Mouse (Mus musculus) heart, embryonic 14.5 days (tissue): ENCODE results near the gene Gm17428. TPM values are rescaled to one million over a fixed set of nuclear protein-coding genes. Genes with fewer than 3 reads are reported as not detected.
"Not testable (repeated sequence)": the region's sequence is repeated elsewhere in the genome, so short reads cannot be mapped to it uniquely, and the experiment has no call there.

ENCODE experiments used
- ATAC-seq: fragments of 200-750 bp; cut with Nextera tagmentation; 2 replicates; pipeline ENCODE4 v1.8.0; 2017; ENCODE audit warnings: low read depth, moderate TSS enrichment; ENCODE audit not compliant: insufficient number of reproducible peaks, insufficient read depth, low FRiP score
- H3K27ac ChIP-seq, 2 experiments: fragments of 200-500 bp in 1 of 2; fragments of 300-500 bp in 1 of 2; sonication (generic) in 1 of 2; replicated peaks in 1 of 2; 2 replicates each; pipeline ENCODE4 v1.5.1; 2012 to 2014; ENCODE audit warnings: low read depth in 2 of 2, low read length in 2 of 2, control low read depth in 1 of 2, mild to moderate bottlenecking in 1 of 2, mixed read lengths in 1 of 2; ENCODE audit not compliant: control insufficient read depth in 1 of 2, insufficient read depth in 1 of 2
- H3K27me3 ChIP-seq: fragments of 300-500 bp; sonication (generic); 2 replicates; pipeline ENCODE4 v1.6.1; 2014; ENCODE audit warnings: mild to moderate bottlenecking, low read length, control low read depth; ENCODE audit not compliant: control insufficient read depth, insufficient read depth
- H3K36me3 ChIP-seq: fragments of 300-500 bp; sonication (generic); 2 replicates; pipeline ENCODE4 v1.6.1; 2014; ENCODE audit warnings: mild to moderate bottlenecking, control low read depth, low read length, mixed read lengths; ENCODE audit not compliant: control insufficient read depth, insufficient read depth
- H3K4me1 ChIP-seq, 2 experiments: fragments of 200-500 bp in 1 of 2; fragments of 300-500 bp in 1 of 2; sonication (generic) in 1 of 2; 2 replicates each; pipeline ENCODE4 v1.6.1; 2012 to 2014; ENCODE audit warnings: low read length in 2 of 2, control low read depth in 1 of 2, mixed read lengths in 1 of 2; ENCODE audit not compliant: control insufficient read depth in 2 of 2, insufficient read depth in 2 of 2
- H3K4me2 ChIP-seq: fragments of 300-500 bp; sonication (generic); 2 replicates; pipeline ENCODE4 v1.6.1; 2014; ENCODE audit warnings: mild to moderate bottlenecking, low read length
- H3K4me3 ChIP-seq, 2 experiments: fragments of 200-500 bp in 1 of 2; fragments of 300-500 bp in 1 of 2; sonication (generic) in 1 of 2; 2 replicates each; pipeline ENCODE4 v1.5.1; 2012 to 2014; ENCODE audit warnings: low read length in 2 of 2, mild to moderate bottlenecking in 2 of 2, control low read depth in 1 of 2, low read depth in 1 of 2, moderate library complexity in 1 of 2; ENCODE audit not compliant: control insufficient read depth in 1 of 2, insufficient read depth in 1 of 2
- H3K9ac ChIP-seq: fragments of 300-500 bp; sonication (generic); 2 replicates; pipeline ENCODE4 v1.6.1; 2014; ENCODE audit warnings: mild to moderate bottlenecking, low read length
- H3K9me3 ChIP-seq: fragments of 300-500 bp; sonication (generic); 2 replicates; pipeline ENCODE4 v1.6.1; 2016; ENCODE audit warnings: low read length, control low read depth; ENCODE audit not compliant: control insufficient read depth
- WGBS: fragments of 180-500 bp; shearing (Covaris S2); extraction: QIAGEN DNeasy Blood & Tissue Kit; methylation state at CpG from one replicate; pipeline ENCODE4 v1.1.7; 2014; 5-methylcytosine and 5-hydroxymethylcytosine counted together
- polyA plus RNA-seq: library from polyadenylated mRNA; unstranded; fragments of >200 nt; fragmentation: Nextera tagmentation; extraction: Ambion mirVana; gene quantifications from 2 replicates; pipeline ENCODE4 v1.2.1, GENCODE M21; 2014

The Gm17428 gene
- polyA plus RNA-seq, 1 experiment from 2014 or later = not detected

DNA sequence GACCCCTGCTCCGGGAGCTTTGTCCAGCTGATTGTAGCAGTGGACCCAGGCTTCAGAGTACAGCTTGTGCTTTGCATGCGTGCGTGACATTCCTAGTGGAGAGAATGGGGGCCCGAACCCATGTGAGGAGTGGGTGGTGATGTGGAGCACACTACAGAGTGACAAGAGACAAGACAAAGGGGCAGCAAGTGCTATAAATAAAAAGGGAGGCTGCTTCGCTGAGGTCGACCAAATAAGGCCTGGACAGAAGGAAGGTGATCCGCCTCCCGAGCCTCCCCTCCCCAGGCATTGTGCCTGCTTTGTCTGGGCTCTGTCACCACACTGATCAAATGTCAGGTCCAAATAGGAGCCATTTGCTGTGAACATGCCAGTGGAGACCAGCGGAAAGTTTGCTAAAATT, 20.1 kb downstream of the Gm17428 start:
- Histone ChIP-seq H3K9me3 (peaks cover 3% of the 10 kb centered on the region; the same call in 1 of the 2 replicates), H3K4me2 (peak overlapping the region; percentile 73), H3K27me3 (no peaks in the 10 kb centered on the region), H3K4me3 (peak overlapping the region; percentile 21 to 27), H3K36me3 (peaks cover 21% of the 10 kb centered on the region), H3K4me1 (peaks cover 29 to 32% of the 10 kb centered on the region in 2 experiments), H3K27ac (peak overlapping the region; percentile 99 to 100), H3K9ac (peak overlapping the region; percentile 100)
- peak; percentile 77 for ATAC-seq
- WGBS = 27% methylated on average over 9 of the region's 9 CpGs

DNA sequence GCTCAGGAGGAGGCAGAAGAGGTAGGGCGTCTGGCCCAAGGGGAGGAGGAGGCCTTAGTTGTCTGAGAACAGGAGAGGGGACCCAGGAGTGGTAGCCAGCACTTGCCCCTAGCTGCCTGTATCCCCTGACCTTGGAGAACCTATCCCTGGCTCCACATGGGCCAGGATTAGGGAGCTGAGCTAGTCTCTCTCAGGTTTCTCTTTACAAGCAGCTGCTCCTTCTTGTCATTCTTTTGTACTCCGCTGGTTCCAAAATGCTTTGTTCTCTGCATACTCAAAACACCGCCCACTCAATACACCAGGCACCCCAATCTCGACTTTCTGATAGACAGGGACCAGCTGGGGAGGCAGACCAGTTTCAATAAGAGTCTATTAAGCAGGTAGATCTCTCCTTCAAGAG, 20.6 kb downstream of the Gm17428 start:
- Histone ChIP-seq H3K4me3 (peak overlapping the region; percentile 21 to 27), H3K9ac (peak overlapping the region; percentile 89), H3K9me3 (peaks cover 3% of the 10 kb centered on the region; the same call in 1 of the 2 replicates), H3K27ac (peak overlapping the region; percentile 99 to 100), H3K36me3 (peaks cover 16% of the 10 kb centered on the region), H3K4me1 (peaks cover 34 to 37% of the 10 kb centered on the region in 2 experiments), H3K4me2 (peak overlapping the region; percentile 69), H3K27me3 (no peaks in the 10 kb centered on the region)
- ATAC-seq = no peak
- WGBS = 26% methylated on average over 4 of the region's 4 CpGs

- H3K9ac ChIP-seq = no peak overlapping the region; the same call in 1 of the 2 replicates
- peaks cover 48 to 49% of the 10 kb centered on the region in 2 experiments for H3K4me1 ChIP-seq
- H3K36me3 ChIP-seq = 0 out of 2 replicates have a peak, but pooled peaks cover 4% of the 10 kb centered on the region
- no peak overlapping the region for H3K4me2 ChIP-seq
- peaks cover 3% of the 10 kb centered on the region; the same call in 1 of the 2 replicates for H3K9me3 ChIP-seq
- H3K27me3 ChIP-seq = no peaks in the 10 kb centered on the region
- no peak overlapping the region for H3K4me3 ChIP-seq
- H3K27ac ChIP-seq = peak overlapping the region in 1 of 2 experiments; percentile 100; a peak in 2 of 4 replicates
- no peak for ATAC-seq
Observed at GRCm38 (mm10) chr14:54998680-54999079, 21.9 kb downstream of the Gm17428 start.

DNA sequence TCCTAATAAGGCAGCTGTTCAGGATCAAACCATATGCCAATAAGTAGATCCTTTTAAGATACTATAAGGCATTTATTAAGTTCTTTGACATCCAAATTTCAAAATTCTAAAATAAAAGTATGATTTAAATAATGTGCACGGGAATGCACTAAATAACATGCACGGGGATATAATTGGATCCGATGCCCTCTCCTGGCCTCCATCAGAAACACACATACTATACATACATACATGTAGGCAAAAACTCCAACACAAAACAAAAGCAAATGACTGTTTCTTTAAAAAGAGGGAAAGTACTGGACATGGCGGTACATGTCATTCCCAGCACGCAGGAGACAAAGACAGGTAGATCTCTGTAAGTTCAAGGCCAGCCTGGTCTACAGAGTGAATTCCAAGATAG, 23.1 kb downstream of the Gm17428 start:
- ATAC-seq, H3K4me3 ChIP-seq, H3K9me3 ChIP-seq, H3K36me3 ChIP-seq, H3K27me3 ChIP-seq, H3K4me2 ChIP-seq, H3K9ac ChIP-seq: not testable (repeated sequence)
- WGBS = 69% methylated on average over 5 of the region's 5 CpGs
- Histone ChIP-seq H3K4me1 (peaks cover 54 to 56% of the 10 kb centered on the region in 2 experiments), H3K27ac (peak overlapping the region in 1 of 2 experiments; percentile 35; a peak in 2 of 4 replicates)

GRCm38 (mm10) chr14:55000814-55001213, 24.1 kb downstream of the Gm17428 start:
- Histone ChIP-seq H3K4me3 (no peak overlapping the region), H3K9me3 (peaks cover 3% of the 10 kb centered on the region; the same call in 1 of the 2 replicates), H3K27me3 (no peaks in the 10 kb centered on the region), H3K4me2 (no peak overlapping the region), H3K36me3 (0 out of 2 replicates have a peak, but pooled peaks cover 4% of the 10 kb centered on the region), H3K9ac (peak overlapping the region; percentile 30; the same call in 1 of the 2 replicates), H3K27ac (peak overlapping the region in 1 of 2 experiments; percentile 45; a peak in 1 of 4 replicates), H3K4me1 (peaks cover 49 to 51% of the 10 kb centered on the region in 2 experiments)
- 87% methylated on average over 6 of the region's 6 CpGs for WGBS
- ATAC-seq = no peak

DNA sequence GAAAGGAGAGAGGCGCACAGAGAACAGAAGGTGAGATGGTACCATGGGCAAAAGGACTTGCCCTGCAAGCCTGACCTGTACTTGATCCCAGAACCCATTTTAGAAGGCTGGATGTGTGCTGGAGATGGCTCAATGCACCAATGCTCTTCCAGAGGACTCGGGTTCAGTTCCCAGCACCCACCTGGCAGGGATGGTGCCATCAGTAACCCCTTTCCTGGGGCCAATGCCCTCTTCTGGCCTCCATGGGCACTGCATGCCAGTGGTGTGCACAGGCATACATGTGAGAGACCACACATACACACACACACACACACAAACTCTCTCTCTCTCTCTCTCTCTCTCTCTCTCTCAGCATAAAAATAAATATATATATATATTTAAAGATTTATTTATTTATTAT, 24.7 kb downstream of the Gm17428 start:
- Histone ChIP-seq H3K27ac (peak overlapping the region in 1 of 2 experiments; percentile 45; a peak in 2 of 4 replicates), H3K27me3 (no peaks in the 10 kb centered on the region), H3K4me2 (no peak overlapping the region), H3K9me3 (peaks cover 3% of the 10 kb centered on the region; the same call in 1 of the 2 replicates), H3K4me1 (peaks cover 44 to 49% of the 10 kb centered on the region in 2 experiments), H3K36me3 (0 out of 2 replicates have a peak, but pooled peaks cover 4% of the 10 kb centered on the region), H3K9ac (no peak overlapping the region), H3K4me3 (no peak overlapping the region)
- ATAC-seq = no peak
- WGBS = 91% methylated on average over 2 of the region's 2 CpGs

DNA sequence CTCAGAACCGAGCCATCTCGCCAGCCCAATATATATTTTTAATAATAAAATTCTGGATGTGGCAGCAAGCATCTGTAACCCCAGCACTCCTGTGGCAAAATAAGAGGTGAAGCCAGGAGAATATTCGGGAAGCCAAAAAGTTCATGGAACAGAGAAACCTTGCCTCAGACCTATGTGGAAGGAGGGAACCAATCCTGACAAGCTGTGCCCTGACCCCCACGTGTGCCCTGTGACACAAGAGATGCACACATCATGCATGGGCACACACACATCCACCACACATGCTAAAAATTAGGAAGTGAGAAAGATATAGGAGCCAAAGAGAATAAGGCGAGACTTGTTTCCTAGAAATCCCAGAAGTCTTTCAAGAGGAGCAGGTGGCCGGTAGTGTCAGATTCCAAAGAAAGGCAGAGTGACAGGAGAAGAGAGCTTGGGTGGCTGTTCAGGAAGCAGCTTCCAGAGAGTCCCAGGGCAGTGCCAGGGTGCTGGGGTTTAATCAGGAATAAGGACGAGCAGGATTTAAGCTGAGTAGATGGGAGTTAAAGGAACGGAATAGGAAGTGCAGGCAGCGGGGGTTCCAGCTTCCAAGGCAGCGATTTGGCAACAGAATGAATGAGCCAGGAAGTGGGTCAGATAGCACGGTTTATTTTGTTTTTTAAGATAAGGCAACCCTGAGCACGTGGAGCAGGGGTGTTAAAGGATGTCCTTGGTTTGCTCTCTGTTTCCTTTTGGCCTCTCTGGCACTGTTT, 25.4 kb downstream of the Gm17428 start:
- peaks cover 8% of the 10 kb centered on the region; the same call in 1 of the 2 replicates for H3K36me3 ChIP-seq
- no peak for ATAC-seq
- peaks cover 46 to 48% of the 10 kb centered on the region in 2 experiments for H3K4me1 ChIP-seq
- H3K9me3 ChIP-seq = peaks cover 3% of the 10 kb centered on the region; the same call in 1 of the 2 replicates
- peak overlapping the region; percentile 100 for H3K27ac ChIP-seq
- WGBS = 29% methylated on average over 12 of the region's 12 CpGs
- H3K4me3 ChIP-seq = no peak overlapping the region
- peak overlapping the region; percentile 64 for H3K9ac ChIP-seq
- H3K4me2 ChIP-seq = peak overlapping the region; percentile 63
- no peaks in the 10 kb centered on the region for H3K27me3 ChIP-seq
